9 mouse cellular contexts compared by ENCODE assay signal in genomic region chr2:163686233-163686632, GRCm38 (mm10). TPM values are rescaled to one million over a fixed set of nuclear protein-coding genes. Genes with fewer than 3 reads are reported as not detected.
DNase-seq lines count a peak whose midpoint lies in the region; ATAC-seq and TF ChIP-seq lines count a peak whose summit lies in the region.
"Had no signal": no experiment of that assay in that cellular context is flagged by ENCODE, and none has a peak within 500 bp of the region (broad histone marks: within the 10 kb centered on the region; RNA-seq: fewer than 3 reads in every experiment).

No protein-coding gene starts in this region.

- TF ChIP-seq POLR2A in bone marrow macrophage, adult 2 months (IDR thresholded peaks at IDR 0.05; ENCODE audit: borderline replicate concordance, low read depth, low read length): no peak

- no peak for DNase-seq in kidney, postnatal 4 days
- no peak for DNase-seq in liver, embryonic 14.5 days (ENCODE audit: low read depth in 3 of 3, low spot score in 3 of 3)
- no peak for DNase-seq in frontal cortex, postnatal 14 days (ENCODE audit: low spot score in 2 of 2)
- DNase-seq in layer of hippocampus, adult 9-11 months: no peak

- H3K27ac ChIP-seq in forebrain, embryonic 15.5 days (replicated peaks): peak overlapping the region; percentile 71
- H3K27ac ChIP-seq in forebrain, embryonic 13.5 days: no peak overlapping the region
- peak overlapping the region; percentile 76 for H3K27ac ChIP-seq in kidney, embryonic 15.5 days
- H3K27ac ChIP-seq in bone marrow macrophage, adult 2 months (ENCODE audit: insufficient read depth, low read depth, low read length): peak overlapping the region; percentile 25
- no peak overlapping the region for H3K27ac ChIP-seq in liver, embryonic 14.5 days

- 83% methylated on average over 5 of the region's 5 CpGs for WGBS in forebrain, embryonic 15.5 days
- 85% methylated on average over 5 of the region's 5 CpGs for WGBS in forebrain, embryonic 13.5 days
- WGBS in kidney, embryonic 15.5 days: 79% methylated on average over 5 of the region's 5 CpGs
- WGBS in liver, embryonic 14.5 days (ENCODE audit: insufficient replicate concordance): 21% methylated on average over 5 of the region's 5 CpGs

- ATAC-seq in forebrain, embryonic 15.5 days (replicated peaks): no peak
- no peak for ATAC-seq in forebrain, embryonic 13.5 days
- ATAC-seq in kidney, embryonic 15.5 days (replicated peaks; ENCODE audit: low FRiP score): no peak
- peak; percentile 62; the same call in 1 of the 2 replicates for ATAC-seq in liver, embryonic 14.5 days (ENCODE audit: insufficient read depth)

- TF ChIP-seq EP300 in liver, embryonic 14.5 days (IDR thresholded peaks at IDR 0.05; ENCODE audit: low read depth): peak; percentile 41; the same call in 1 of the 2 replicates

- no peak overlapping the region for H3K4me2 ChIP-seq in forebrain, embryonic 15.5 days (replicated peaks)
- H3K4me2 ChIP-seq in forebrain, embryonic 13.5 days: no peak overlapping the region
- H3K4me2 ChIP-seq in kidney, embryonic 15.5 days: no peak overlapping the region
- peak overlapping the region; percentile 20; the same call in 1 of the 2 replicates for H3K4me2 ChIP-seq in liver, embryonic 14.5 days (ENCODE audit: low read depth)

- no peak overlapping the region for H3K9ac ChIP-seq in forebrain, embryonic 15.5 days (replicated peaks)
- no peak overlapping the region for H3K9ac ChIP-seq in forebrain, embryonic 13.5 days
- no peak overlapping the region for H3K9ac ChIP-seq in kidney, embryonic 15.5 days
- no peak overlapping the region for H3K9ac ChIP-seq in liver, embryonic 14.5 days (replicated peaks)

- no peak overlapping the region for H3K4me3 ChIP-seq in forebrain, embryonic 15.5 days
- H3K4me3 ChIP-seq in forebrain, embryonic 13.5 days: no peak overlapping the region
- no peak overlapping the region for H3K4me3 ChIP-seq in kidney, embryonic 15.5 days (replicated peaks)
- no peak overlapping the region for H3K4me3 ChIP-seq in bone marrow macrophage, adult 2 months (ENCODE audit: insufficient read depth, low read length)
- no peak overlapping the region for H3K4me3 ChIP-seq in liver, embryonic 14.5 days (ENCODE audit: insufficient read depth in 1 of 2, low read depth in 2 of 2, low read length in 2 of 2)
- H3K4me3 ChIP-seq: megakaryocyte, embryonic 14.5 days had no signal

- no peaks in the 10 kb centered on the region for H3K9me3 ChIP-seq in forebrain, embryonic 15.5 days
- H3K9me3 ChIP-seq in forebrain, embryonic 13.5 days (replicated peaks): no peaks in the 10 kb centered on the region
- H3K9me3 ChIP-seq in kidney, embryonic 15.5 days (replicated peaks): no peaks in the 10 kb centered on the region
- no peaks in the 10 kb centered on the region for H3K9me3 ChIP-seq in liver, embryonic 14.5 days (ENCODE audit: control insufficient read depth, low read length)
- H3K9me3 ChIP-seq: megakaryocyte, embryonic 14.5 days had no signal

- peaks cover 14% of the 10 kb centered on the region for H3K4me1 ChIP-seq in forebrain, embryonic 15.5 days
- peaks cover 18% of the 10 kb centered on the region for H3K4me1 ChIP-seq in forebrain, embryonic 13.5 days
- peaks cover 41% of the 10 kb centered on the region for H3K4me1 ChIP-seq in kidney, embryonic 15.5 days
- peaks cover 26% of the 10 kb centered on the region for H3K4me1 ChIP-seq in bone marrow macrophage, adult 2 months (ENCODE audit: control insufficient read depth, insufficient read depth, low read length)
- peaks cover 42 to 69% of the 10 kb centered on the region in 2 experiments for H3K4me1 ChIP-seq in liver, embryonic 14.5 days (replicated peaks; ENCODE audit: control insufficient read depth in 2 of 2, insufficient read depth in 2 of 2, low read length in 1 of 2)

- no peaks in the 10 kb centered on the region for H3K27me3 ChIP-seq in forebrain, embryonic 15.5 days
- no peaks in the 10 kb centered on the region for H3K27me3 ChIP-seq in forebrain, embryonic 13.5 days
- no peaks in the 10 kb centered on the region for H3K27me3 ChIP-seq in kidney, embryonic 15.5 days
- no peaks in the 10 kb centered on the region for H3K27me3 ChIP-seq in liver, embryonic 14.5 days (ENCODE audit: control insufficient read depth, insufficient read depth, low read length)
- H3K27me3 ChIP-seq: megakaryocyte, embryonic 14.5 days had no signal

- H3K36me3 ChIP-seq in forebrain, embryonic 15.5 days: no peaks in the 10 kb centered on the region
- H3K36me3 ChIP-seq in forebrain, embryonic 13.5 days (ENCODE audit: poor library complexity, severe bottlenecking): no peaks in the 10 kb centered on the region
- H3K36me3 ChIP-seq in kidney, embryonic 15.5 days: no peaks in the 10 kb centered on the region
- H3K36me3 ChIP-seq in liver, embryonic 14.5 days (replicated peaks; ENCODE audit: control insufficient read depth, insufficient read depth, low read depth): no peaks in the 10 kb centered on the region

- no peak for TF ChIP-seq CTCF in bone marrow macrophage, adult 2 months (IDR thresholded peaks at IDR 0.05; ENCODE audit: low read depth, low read length)
- no peak for TF ChIP-seq CTCF in liver, embryonic 14.5 days (IDR thresholded peaks at IDR 0.05; ENCODE audit: low read depth)

RNA-seq across cellular contexts. Expression of gene Pkig, which starts 28.0 kb away (rescaled TPM):
- 157 and 165 TPM in 2 replicates for polyA plus RNA-seq in forebrain, embryonic 15.5 days (2015; fragmentation: Nextera tagmentation; extraction: Ambion mirVana)
- 169 and 170 TPM in 2 replicates for polyA plus RNA-seq in forebrain, embryonic 13.5 days (2015; fragmentation: Nextera tagmentation; extraction: Ambion mirVana)
- 167 and 174 TPM in 2 replicates for polyA plus RNA-seq in kidney, embryonic 15.5 days (2015; fragmentation: Nextera tagmentation; extraction: Ambion mirVana)
- polyA plus RNA-seq in bone marrow macrophage, adult 2 months (2012; ENCODE audit: insufficient read depth, insufficient read length, missing spikeins): 83.8 and 87.8 TPM in 2 replicates
- 50.9 and 52.3 TPM in 2 replicates for polyA plus RNA-seq in liver, embryonic 14.5 days (2012; rRNA removed)
- 99.0 and 107 TPM in 2 replicates for polyA plus RNA-seq in liver, embryonic 14.5 days (2014; fragmentation: Nextera tagmentation; extraction: Ambion mirVana)

RNA-seq across cellular contexts. Expression of gene Serinc3, which starts 41.3 kb away (rescaled TPM):
- polyA plus RNA-seq in forebrain, embryonic 15.5 days (2015; fragmentation: Nextera tagmentation; extraction: Ambion mirVana): 27.9 and 28.8 TPM in 2 replicates
- 23.9 and 26.4 TPM in 2 replicates for polyA plus RNA-seq in forebrain, embryonic 13.5 days (2015; fragmentation: Nextera tagmentation; extraction: Ambion mirVana)
- 43.7 and 44.0 TPM in 2 replicates for polyA plus RNA-seq in kidney, embryonic 15.5 days (2015; fragmentation: Nextera tagmentation; extraction: Ambion mirVana)
- polyA plus RNA-seq in bone marrow macrophage, adult 2 months (2012; ENCODE audit: insufficient read depth, insufficient read length, missing spikeins): 1,486 and 1,613 TPM in 2 replicates
- 225 and 257 TPM in 2 replicates for polyA plus RNA-seq in liver, embryonic 14.5 days (2012; rRNA removed)
- 165 TPM in 2 replicates for polyA plus RNA-seq in liver, embryonic 14.5 days (2014; fragmentation: Nextera tagmentation; extraction: Ambion mirVana)

Comparison
In these comparisons a context has a peak if more than half of its experiments do, and no peak if none do; other contexts are left out.
1. H3K27ac ChIP-seq: peak in forebrain, embryonic 15.5 days (single experiment), kidney, embryonic 15.5 days (single experiment) and bone marrow macrophage, adult 2 months (single experiment); none in forebrain, embryonic 13.5 days (single experiment) and liver, embryonic 14.5 days (single experiment).